Mouse (Mus musculus) lung, adult 2 months (tissue): Measurements from ENCODE around the gene Zfp385c.

Source experiments
- CTCF ChIP-seq: fragments of 200-500 bp; IDR thresholded peaks from 2 replicates; pipeline ENCODE4 v1.5.1; 2011; ENCODE audit warnings: mild to moderate bottlenecking, low read length, control low read depth; ENCODE audit not compliant: insufficient read depth
- POLR2A ChIP-seq: fragments of 200-500 bp; IDR thresholded peaks from 2 replicates; pipeline ENCODE4 v1.6.1; 2011; ENCODE audit warnings: low read depth, mild to moderate bottlenecking, control low read depth, low read length, borderline replicate concordance; ENCODE audit errors: extremely low read depth

GRCm38 (mm10) chr11:100713735-100714533 is 21.7 kb upstream of the Zfp385c start, which contains the start of gene Hspb9:
- TF ChIP-seq POLR2A = peak; percentile 76; the same call in 1 of the 2 replicates
- TF ChIP-seq CTCF = no peak
